Mouse (Mus musculus) lung, postnatal 10 days (tissue): Measurements from ENCODE around the gene Nos1.
"Not testable (repeated sequence)": the region's sequence is repeated elsewhere in the genome, so short reads cannot be mapped to it uniquely, and the experiment has no call there.

Experiments used
- DNase-seq: peaks from one replicate; pipeline ENCODE4 v3.0.0; 2021

The Nos1 gene

GRCm38 (mm10) chr5:117840203-117840602 is 59.4 kb downstream of the Nos1 start:
- DNase-seq: no peak

- no peak for DNase-seq
Observed at GRCm38 (mm10) chr5:117840988-117841387, 60.2 kb downstream of the Nos1 start.

GRCm38 (mm10) chr5:117841651-117842347 is 61.0 kb downstream of the Nos1 start:
- DNase-seq: peak; percentile 35

GRCm38 (mm10) chr5:117842699-117843098 is 61.9 kb downstream of the Nos1 start:
- DNase-seq: no peak

- no peak for DNase-seq
Observed at GRCm38 (mm10) chr5:117844611-117845010, 63.8 kb downstream of the Nos1 start.

- no peak for DNase-seq
Observed at GRCm38 (mm10) chr5:117850474-117850873, 69.6 kb downstream of the Nos1 start.

- no peak for DNase-seq
Observed at GRCm38 (mm10) chr5:117853741-117854140, 72.9 kb downstream of the Nos1 start.

- no peak for DNase-seq
Observed at GRCm38 (mm10) chr5:117864588-117865300, 83.9 kb downstream of the Nos1 start.

- no peak for DNase-seq
Observed at GRCm38 (mm10) chr5:117865876-117866275, 85.0 kb downstream of the Nos1 start.

- no peak for DNase-seq
Observed at GRCm38 (mm10) chr5:117871614-117872013, 90.8 kb downstream of the Nos1 start.

GRCm38 (mm10) chr5:117873807-117874206 is 93.0 kb downstream of the Nos1 start:
- no peak for DNase-seq

- DNase-seq: no peak
Observed at GRCm38 (mm10) chr5:117874236-117874635, 93.4 kb downstream of the Nos1 start.

GRCm38 (mm10) chr5:117879136-117879535 is 98.3 kb downstream of the Nos1 start:
- DNase-seq: no peak

- DNase-seq: no peak
Observed at GRCm38 (mm10) chr5:117880916-117881555, 100.2 kb downstream of the Nos1 start.

- not testable (repeated sequence) for DNase-seq
Observed at GRCm38 (mm10) chr5:117882411-117882810, 101.6 kb downstream of the Nos1 start.

- no peak for DNase-seq
Observed at GRCm38 (mm10) chr5:117884991-117885390, 104.2 kb downstream of the Nos1 start.

- DNase-seq: no peak
Observed at GRCm38 (mm10) chr5:117888126-117888525, 107.3 kb downstream of the Nos1 start.

GRCm38 (mm10) chr5:117888946-117889345 is 108.1 kb downstream of the Nos1 start:
- DNase-seq: no peak

- DNase-seq: no peak
Observed at GRCm38 (mm10) chr5:117889571-117889970, 108.7 kb downstream of the Nos1 start.

GRCm38 (mm10) chr5:117890871-117891270 is 110.0 kb downstream of the Nos1 start:
- peak; percentile 12 for DNase-seq

- no peak for DNase-seq
Observed at GRCm38 (mm10) chr5:117891545-117891944, 110.7 kb downstream of the Nos1 start.

- no peak for DNase-seq
Observed at GRCm38 (mm10) chr5:117894050-117894449, 113.2 kb downstream of the Nos1 start.

GRCm38 (mm10) chr5:117898055-117898806 is 117.4 kb downstream of the Nos1 start:
- no peak for DNase-seq
